Mouse (Mus musculus) central nervous system, embryonic 18 days (tissue): ENCODE measurements around the gene Ccl28. TPM values are rescaled to one million over a fixed set of nuclear protein-coding genes. Genes with fewer than 3 reads are reported as not detected.

Experiments used
- polyA plus RNA-seq: library from polyadenylated mRNA; depleted of rRNA; stranded (reverse); fragments of >200 nt; gene quantifications from 2 replicates; pipeline ENCODE4 v1.2.3, GENCODE M21; 2012; rRNA removed

The Ccl28 gene
- 5.4 and 7.0 TPM in 2 replicates for polyA plus RNA-seq

GRCm38 (mm10) chr13:119623634-119624033, at the start of gene Ccl28:
Gene Ccl28 (plus strand): TSS chr13:119623819.

GRCm38 (mm10) chr13:119690039-119690728, 66.6 kb downstream of the Ccl28 start, which contains the start of gene Hmgcs1:
Gene Hmgcs1 (plus strand): TSS chr13:119690379.

Other genes with a start within 250 kb of the Ccl28 start
- 65.5 TPM in 2 replicates for gene Paip1, start 195.2 kb upstream of the Ccl28 start, polyA plus RNA-seq
- 121 and 132 TPM in 2 replicates for gene 4833420G17Rik, start 161.1 kb upstream of the Ccl28 start, polyA plus RNA-seq
- 40.7 and 44.5 TPM in 2 replicates for gene Tmem267, start 135.8 kb upstream of the Ccl28 start, polyA plus RNA-seq
- gene 3110070M22Rik, start 135.4 kb upstream of the Ccl28 start, polyA plus RNA-seq: 0.41 and 1.1 TPM in 2 replicates
- 499 and 510 TPM in 2 replicates for gene Hmgcs1, start 66.6 kb downstream of the Ccl28 start, polyA plus RNA-seq
- 2.2 and 3.2 TPM in 2 replicates for gene Nim1k, start 132.1 kb downstream of the Ccl28 start, polyA plus RNA-seq
- gene Zfp131, start 167.1 kb downstream of the Ccl28 start, polyA plus RNA-seq: 27.3 and 28.3 TPM in 2 replicates
- not detected in 2 replicates for gene AF067063, start 206.4 kb downstream of the Ccl28 start, polyA plus RNA-seq
- gene D13Ertd608e, start 212.2 kb downstream of the Ccl28 start, polyA plus RNA-seq: not detected in 2 replicates